Mouse (Mus musculus): ENCODE measurements at regions not wholly inside any gene's neighbourhood (a gene's known extent, or its start where the extent isn't known, plus 50 kb on each side); places are given as distances from the start of the nearest gene placed in this dataset.
"Not testable (repeated sequence)": the region's sequence is repeated elsewhere in the genome, so short reads cannot be mapped to it uniquely, and the experiment has no call there.

DNA sequence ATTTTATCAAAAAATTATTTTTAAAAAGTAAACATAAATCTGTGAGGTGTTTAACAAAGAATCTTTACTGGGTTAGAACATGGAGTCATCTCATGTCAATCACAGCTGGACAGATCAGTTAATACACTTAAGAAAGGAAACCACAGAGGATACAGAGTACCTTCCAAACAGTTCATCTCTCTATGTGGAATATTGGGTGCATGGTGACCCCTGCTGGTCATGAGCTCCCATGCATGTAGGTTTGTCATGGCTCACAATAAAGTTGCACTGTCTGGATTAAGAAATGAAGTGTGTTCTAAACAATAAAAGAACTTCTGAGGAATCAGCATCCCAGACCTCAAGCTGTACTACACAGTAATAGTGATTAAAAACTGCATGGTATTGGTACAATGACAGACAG is 123.5 kb upstream of the Zfp386 start:
- not testable (repeated sequence) for DNase-seq (ENCODE audit: low read depth in 1 of 2, low spot score in 2 of 2); H3K36me3 ChIP-seq (ENCODE audit: control insufficient read depth, insufficient read depth, low read length); H3K4me3 ChIP-seq (ENCODE audit: extremely low read depth, insufficient read depth, insufficient read length); H3K27ac ChIP-seq (ENCODE audit: insufficient read depth, low read length); H3K4me1 ChIP-seq (ENCODE audit: control insufficient read depth, insufficient read depth, insufficient read length); H3K27me3 ChIP-seq (ENCODE audit: control insufficient read depth, insufficient read depth, low read length)

DNA sequence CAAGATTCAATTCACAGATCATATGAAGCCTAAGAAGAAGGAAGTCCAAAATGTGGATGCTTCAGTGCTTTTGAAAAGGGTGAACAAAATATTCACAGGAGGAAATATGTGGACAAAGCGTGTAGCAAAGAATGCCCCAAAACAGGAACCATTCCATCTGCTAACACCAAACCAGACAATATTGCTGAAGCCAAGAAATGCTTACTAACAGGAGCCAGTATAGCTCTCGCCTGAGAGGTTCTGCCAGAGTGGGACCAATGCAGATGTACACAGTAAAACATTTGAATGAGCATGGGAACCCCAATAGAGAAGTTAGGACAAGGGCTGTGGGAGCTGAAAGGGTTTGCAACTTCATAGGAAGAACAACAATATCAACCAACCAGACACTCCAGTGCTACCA is 122.0 kb upstream of the Zfp386 start:
- not testable (repeated sequence) for H3K27me3 ChIP-seq (ENCODE audit: control insufficient read depth, insufficient read depth, low read length); H3K4me3 ChIP-seq (ENCODE audit: extremely low read depth, insufficient read depth, insufficient read length); H3K27ac ChIP-seq (ENCODE audit: insufficient read depth, low read length); DNase-seq (ENCODE audit: low read depth in 1 of 2, low spot score in 2 of 2); H3K4me1 ChIP-seq (ENCODE audit: control insufficient read depth, insufficient read depth, insufficient read length); H3K36me3 ChIP-seq (ENCODE audit: control insufficient read depth, insufficient read depth, low read length)
- WGBS, result 74% methylated on average over 2 of the region's 2 CpGs

DNA sequence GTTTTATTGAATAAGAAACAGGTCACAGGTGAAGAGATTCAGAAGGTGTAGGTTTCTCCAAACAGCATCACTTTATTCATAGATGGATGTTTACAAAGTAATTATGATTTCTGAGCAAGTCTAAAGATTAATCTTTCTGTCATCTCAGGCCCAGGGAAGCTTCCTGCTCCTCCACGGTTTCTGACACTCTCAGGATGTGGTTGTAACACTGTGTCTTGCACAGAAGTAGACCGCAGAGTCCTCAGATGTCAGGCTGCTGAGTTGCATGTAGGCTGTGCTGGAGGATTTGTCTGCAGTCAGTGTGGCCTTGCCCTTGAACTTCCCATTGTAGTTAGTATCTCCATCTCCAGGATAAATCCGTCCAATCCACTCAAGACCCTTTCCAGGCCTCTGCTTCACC is 95.2 kb upstream of the Zfp386 start:
- not testable (repeated sequence) for H3K4me1 ChIP-seq (ENCODE audit: control insufficient read depth, insufficient read depth, insufficient read length); H3K27ac ChIP-seq (ENCODE audit: insufficient read depth, low read length); H3K4me3 ChIP-seq (ENCODE audit: extremely low read depth, insufficient read depth, insufficient read length); H3K36me3 ChIP-seq (ENCODE audit: control insufficient read depth, insufficient read depth, low read length); H3K27me3 ChIP-seq (ENCODE audit: control insufficient read depth, insufficient read depth, low read length)
- 11% methylated on average over 3 of the region's 3 CpGs for WGBS
- DNase-seq (ENCODE audit: low read depth in 1 of 2, low spot score in 2 of 2), result peak; percentile 6 to 18

DNA sequence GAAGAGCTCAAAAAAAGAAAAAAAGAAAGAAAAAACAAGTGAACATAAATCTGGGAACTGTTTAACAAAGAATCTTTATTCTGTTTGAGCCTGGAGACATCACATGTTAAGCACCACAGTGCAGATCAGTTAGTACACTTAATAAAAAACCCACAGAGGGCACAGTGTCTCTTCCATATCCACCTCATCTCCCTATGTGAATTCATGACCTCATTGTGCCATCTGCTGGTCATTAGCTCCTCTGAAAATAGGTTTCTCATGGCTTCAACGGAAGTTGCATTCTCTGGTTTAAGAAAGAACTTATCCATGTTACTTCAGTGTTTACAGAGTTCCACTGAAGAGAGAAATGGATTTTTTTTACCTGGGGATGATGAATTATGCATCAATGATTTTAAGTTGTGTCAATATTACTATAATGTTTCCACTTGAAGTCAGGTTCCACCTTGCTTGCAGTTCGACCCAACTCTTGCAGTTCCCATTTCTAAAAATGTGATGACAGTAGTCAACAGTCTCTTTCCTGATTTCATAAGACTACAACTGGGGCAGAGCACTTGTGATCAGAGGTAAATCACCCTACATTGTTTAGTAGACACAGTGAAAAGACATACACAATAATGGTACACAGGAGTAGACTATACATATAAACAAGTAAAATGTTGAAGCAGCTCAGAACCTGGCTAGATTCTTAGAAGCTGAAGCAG is 91.9 kb upstream of the Zfp386 start:
- H3K27ac ChIP-seq (ENCODE audit: insufficient read depth, low read length); H3K4me3 ChIP-seq (ENCODE audit: extremely low read depth, insufficient read depth, insufficient read length); DNase-seq (ENCODE audit: low read depth in 1 of 2, low spot score in 2 of 2); H3K36me3 ChIP-seq (ENCODE audit: control insufficient read depth, insufficient read depth, low read length); H3K4me1 ChIP-seq (ENCODE audit: control insufficient read depth, insufficient read depth, insufficient read length); H3K27me3 ChIP-seq (ENCODE audit: control insufficient read depth, insufficient read depth, low read length): not testable (repeated sequence)
- 24% methylated on average over 2 of the region's 2 CpGs for WGBS

DNA sequence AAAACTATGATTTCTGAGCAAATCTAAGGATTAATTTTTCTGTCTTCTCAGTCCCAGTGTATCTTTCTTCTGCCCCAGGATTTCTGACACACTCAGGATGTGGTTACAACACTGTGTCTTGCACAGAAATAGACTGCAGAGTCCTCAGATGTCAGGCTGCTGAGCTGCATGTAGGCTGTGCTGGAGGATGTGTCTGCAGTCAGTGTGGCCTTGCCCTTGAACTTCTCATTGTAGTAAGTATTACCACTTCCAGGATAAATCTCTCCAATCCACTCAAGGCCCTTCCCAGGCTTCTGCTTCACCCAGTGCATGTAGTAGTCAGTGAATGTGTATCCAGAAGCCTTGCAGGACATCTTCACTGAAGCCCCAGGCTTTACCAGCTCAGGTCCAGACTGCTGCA is 83.8 kb upstream of the Zfp386 start:
- not testable (repeated sequence) for H3K27ac ChIP-seq (ENCODE audit: insufficient read depth, low read length); H3K4me1 ChIP-seq (ENCODE audit: control insufficient read depth, insufficient read depth, insufficient read length); DNase-seq (ENCODE audit: low read depth in 1 of 2, low spot score in 2 of 2); H3K4me3 ChIP-seq (ENCODE audit: extremely low read depth, insufficient read depth, insufficient read length); H3K27me3 ChIP-seq (ENCODE audit: control insufficient read depth, insufficient read depth, low read length); H3K36me3 ChIP-seq (ENCODE audit: control insufficient read depth, insufficient read depth, low read length)

DNA sequence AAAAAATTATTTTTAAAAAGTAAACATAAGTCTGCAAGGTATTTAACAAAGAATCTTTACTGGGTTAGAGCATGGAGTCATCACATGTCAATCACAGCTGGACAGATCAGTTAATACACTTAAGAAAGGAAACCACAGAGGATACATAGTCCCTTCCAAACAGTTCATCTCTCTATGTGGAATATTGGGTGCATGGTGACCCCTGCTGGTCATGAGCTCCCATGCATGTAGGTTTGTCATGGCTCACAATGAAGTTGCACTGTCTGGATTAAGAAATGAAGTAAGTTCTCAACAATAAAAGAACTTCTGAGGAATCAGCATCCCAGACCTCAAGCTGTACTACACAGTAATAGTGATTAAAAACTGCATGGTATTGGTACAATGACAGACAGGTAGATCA is 80.0 kb upstream of the Zfp386 start:
- H3K27ac ChIP-seq (ENCODE audit: insufficient read depth, low read length); H3K4me3 ChIP-seq (ENCODE audit: extremely low read depth, insufficient read depth, insufficient read length); H3K4me1 ChIP-seq (ENCODE audit: control insufficient read depth, insufficient read depth, insufficient read length); DNase-seq (ENCODE audit: low read depth in 1 of 2, low spot score in 2 of 2); H3K36me3 ChIP-seq (ENCODE audit: control insufficient read depth, insufficient read depth, low read length); H3K27me3 ChIP-seq (ENCODE audit: control insufficient read depth, insufficient read depth, low read length): not testable (repeated sequence)
